Mouse (Mus musculus) midbrain, embryonic 16.5 days (tissue): ENCODE data around the gene Atg16l2. TPM values are rescaled to one million over a fixed set of nuclear protein-coding genes. Genes with fewer than 3 reads are reported as not detected.

Experiments used
- ATAC-seq: fragments of 200-750 bp; cut with Nextera tagmentation; 2 replicates; pipeline ENCODE4 v1.8.0; 2017; ENCODE audit warnings: moderate TSS enrichment
- H3K27ac ChIP-seq: fragments of 300-500 bp; sonication (generic); 2 replicates; pipeline ENCODE4 v1.5.1; 2014; ENCODE audit warnings: mild to moderate bottlenecking, low read length, mixed read lengths
- H3K27me3 ChIP-seq: fragments of 300-500 bp; sonication (generic); 2 replicates; pipeline ENCODE4 v1.6.1; 2014; ENCODE audit warnings: low read depth, low read length, mixed read lengths; ENCODE audit not compliant: control insufficient read depth, insufficient read depth
- H3K36me3 ChIP-seq: fragments of 300-500 bp; sonication (generic); 2 replicates; pipeline ENCODE4 v1.6.1; 2014; ENCODE audit warnings: mild to moderate bottlenecking, low read length, moderate library complexity, mixed read lengths; ENCODE audit not compliant: control insufficient read depth, insufficient read depth
- H3K4me1 ChIP-seq: fragments of 300-500 bp; sonication (generic); 2 replicates; pipeline ENCODE4 v1.6.1; 2014; ENCODE audit warnings: mild to moderate bottlenecking, low read length, mixed read lengths; ENCODE audit not compliant: control insufficient read depth, insufficient read depth
- H3K4me2 ChIP-seq: fragments of 300-500 bp; sonication (generic); 2 replicates; pipeline ENCODE4 v1.6.1; 2014; ENCODE audit warnings: mild to moderate bottlenecking, low read length, mixed read lengths
- H3K4me3 ChIP-seq: fragments of 300-500 bp; sonication (generic); 2 replicates; pipeline ENCODE4 v1.5.1; 2014; ENCODE audit warnings: low read depth, mild to moderate bottlenecking, low read length, moderate library complexity, mixed read lengths
- H3K9ac ChIP-seq: fragments of 300-500 bp; sonication (generic); 2 replicates; pipeline ENCODE4 v1.6.1; 2014; ENCODE audit warnings: low read depth, low read length, mixed read lengths
- H3K9me3 ChIP-seq: fragments of 300-500 bp; sonication (generic); replicated peaks from 2 replicates; pipeline ENCODE4 v1.6.1; 2014; ENCODE audit warnings: mild to moderate bottlenecking, low read length, mixed read lengths; ENCODE audit not compliant: control insufficient read depth, poor library complexity, severe bottlenecking
- WGBS: fragments of 180-500 bp; shearing (Covaris S2); extraction: QIAGEN DNeasy Blood & Tissue Kit; methylation state at CpG from one replicate; pipeline ENCODE4 v1.1.7; 2014; 5-methylcytosine and 5-hydroxymethylcytosine counted together
- polyA plus RNA-seq: library from polyadenylated mRNA; unstranded; fragments of >200 nt; fragmentation: Nextera tagmentation; extraction: Ambion mirVana; gene quantifications from 2 replicates; pipeline ENCODE4 v1.2.1, GENCODE M21; 2015

Atg16l2 gene
- polyA plus RNA-seq, 1 experiment from 2014 or later: 36.3 TPM

DNA sequence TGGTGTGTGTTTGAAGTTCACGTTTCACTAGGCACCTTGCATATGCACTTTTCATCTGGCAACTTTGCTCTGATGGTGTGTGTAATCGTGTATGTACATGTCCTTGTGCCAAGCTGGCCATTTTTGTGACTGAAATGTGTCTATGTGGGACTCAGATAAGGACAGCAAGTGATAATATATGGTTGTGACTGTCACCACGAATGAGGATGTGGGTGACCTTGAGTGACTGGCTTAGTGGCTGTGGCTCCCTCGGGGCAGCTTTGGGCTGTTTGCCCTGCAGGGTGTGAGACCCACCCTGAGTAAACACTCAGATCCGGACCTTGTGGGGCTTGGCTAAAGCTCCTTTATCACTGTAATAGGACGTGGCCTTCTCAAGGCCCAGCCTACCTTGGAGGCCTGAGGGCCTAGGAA is 14.5 kb upstream of the Atg16l2 start:
- Histone ChIP-seq H3K4me1 (peaks cover 8% of the 10 kb centered on the region), H3K4me2 (no peak overlapping the region), H3K27ac (no peak overlapping the region), H3K4me3 (no peak overlapping the region), H3K9me3 (no peaks in the 10 kb centered on the region), H3K9ac (no peak overlapping the region), H3K36me3 (no peaks in the 10 kb centered on the region), H3K27me3 (no peaks in the 10 kb centered on the region)
- 77% methylated on average over 6 of the region's 6 CpGs for WGBS
- ATAC-seq: no peak

DNA sequence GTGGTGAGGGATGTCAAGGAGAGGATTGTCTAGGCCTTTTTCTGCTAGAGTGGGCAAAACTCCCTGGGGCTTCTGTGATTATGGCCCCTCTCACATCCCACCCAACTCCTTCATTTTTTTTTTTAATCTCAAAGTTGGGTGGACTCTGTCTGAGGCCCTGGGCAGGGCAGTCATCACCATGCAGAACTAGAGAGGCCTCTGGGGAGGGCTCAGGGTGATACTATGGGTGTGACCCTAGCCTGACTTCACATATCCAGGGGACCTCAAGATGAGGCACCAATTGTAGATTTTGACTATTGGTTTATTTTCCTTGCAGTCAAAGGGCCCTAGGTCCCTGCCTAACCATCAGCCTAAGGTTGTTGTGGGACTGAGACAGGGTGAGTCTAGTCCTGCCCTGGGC is 13.6 kb upstream of the Atg16l2 start:
- Histone ChIP-seq H3K9ac (no peak overlapping the region), H3K4me2 (no peak overlapping the region), H3K27ac (no peak overlapping the region), H3K9me3 (no peaks in the 10 kb centered on the region), H3K27me3 (no peaks in the 10 kb centered on the region), H3K4me3 (no peak overlapping the region), H3K4me1 (peaks cover 11% of the 10 kb centered on the region), H3K36me3 (no peaks in the 10 kb centered on the region)
- no peak for ATAC-seq

DNA sequence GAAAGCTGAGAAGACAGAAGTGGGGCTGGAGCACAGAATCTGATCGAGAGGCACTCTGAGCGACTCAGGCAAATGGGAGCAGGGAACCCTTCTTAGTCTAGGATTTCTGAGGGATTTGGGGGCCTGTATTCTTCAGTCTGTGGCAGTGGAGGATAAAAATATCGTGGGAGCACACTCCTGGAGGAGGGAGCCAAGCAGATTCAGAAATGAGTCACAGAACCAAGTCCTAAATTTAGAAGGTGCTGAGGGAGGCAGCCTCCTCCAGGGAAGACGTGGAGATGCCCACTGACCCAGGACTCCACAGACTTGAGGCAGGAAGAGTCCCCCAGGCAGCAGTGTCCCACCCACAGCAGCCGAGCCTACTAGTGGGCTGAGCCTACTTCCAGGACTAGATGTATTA is 12.3 kb upstream of the Atg16l2 start:
- H3K9me3 ChIP-seq: no peaks in the 10 kb centered on the region
- no peak overlapping the region for H3K9ac ChIP-seq
- no peaks in the 10 kb centered on the region for H3K36me3 ChIP-seq
- H3K4me1 ChIP-seq: peaks cover 9% of the 10 kb centered on the region; the same call in 1 of the 2 replicates
- WGBS: 63% methylated on average over 5 of the region's 5 CpGs
- no peak overlapping the region for H3K4me3 ChIP-seq
- no peak overlapping the region for H3K4me2 ChIP-seq
- H3K27me3 ChIP-seq: no peaks in the 10 kb centered on the region
- no peak overlapping the region for H3K27ac ChIP-seq
- no peak for ATAC-seq

DNA sequence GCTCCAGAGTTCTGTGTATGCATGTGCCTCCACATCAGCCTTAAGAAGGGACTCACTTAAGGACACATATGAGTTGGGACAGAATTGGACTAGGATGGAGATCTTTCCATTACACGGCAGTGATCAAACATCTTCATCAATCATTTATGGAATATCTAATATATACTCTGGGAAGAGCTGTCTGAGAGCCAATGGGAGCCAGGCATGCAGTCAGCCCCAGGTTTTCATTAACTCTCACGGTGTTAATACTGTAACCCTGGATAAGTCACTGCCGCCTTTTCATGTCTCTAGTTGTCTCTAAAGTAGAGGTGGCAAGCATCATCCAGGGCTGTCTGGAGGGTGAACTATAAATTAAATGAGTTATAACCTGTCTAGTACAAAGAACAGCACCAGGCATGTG is 11.0 kb upstream of the Atg16l2 start:
- WGBS: 74% methylated on average over 3 of the region's 3 CpGs

DNA sequence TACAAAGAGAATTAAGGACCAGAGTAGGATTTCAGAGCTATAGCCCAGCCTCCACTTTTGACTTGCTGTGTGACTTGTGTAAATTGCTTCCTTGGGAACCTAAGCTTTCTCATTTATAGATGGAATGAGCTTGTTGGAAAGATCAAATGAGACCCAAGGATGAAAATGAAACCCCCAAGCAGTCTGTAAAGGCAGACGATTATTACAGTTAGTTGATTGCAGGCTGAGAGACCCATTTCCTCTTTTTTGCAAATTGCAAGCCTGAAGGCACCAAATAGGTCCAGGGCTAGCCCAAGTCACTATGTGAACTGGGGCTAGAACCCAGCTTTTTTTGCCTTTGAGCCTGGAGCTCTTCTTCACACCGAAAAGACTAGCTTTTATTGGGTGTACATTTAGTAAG is 9.0 kb upstream of the Atg16l2 start:
- H3K9me3 ChIP-seq: no peaks in the 10 kb centered on the region
- peak overlapping the region; percentile 91 for H3K27ac ChIP-seq
- no peaks in the 10 kb centered on the region for H3K36me3 ChIP-seq
- H3K4me2 ChIP-seq: peak overlapping the region; percentile 63
- peak overlapping the region; percentile 73 for H3K4me3 ChIP-seq
- no peaks in the 10 kb centered on the region for H3K27me3 ChIP-seq
- no peak; the same call in 1 of the 2 replicates for ATAC-seq
- no peak overlapping the region for H3K9ac ChIP-seq
- H3K4me1 ChIP-seq: peaks cover 9% of the 10 kb centered on the region; the same call in 1 of the 2 replicates
- 39% methylated on average over 2 of the region's 2 CpGs for WGBS

More for the DNA sequence above, 11.0 kb upstream of the Atg16l2 start:
- Histone ChIP-seq H3K4me2 (no peak overlapping the region), H3K4me1 (peaks cover 9% of the 10 kb centered on the region; the same call in 1 of the 2 replicates), H3K9me3 (no peaks in the 10 kb centered on the region), H3K27ac (no peak overlapping the region), H3K27me3 (no peaks in the 10 kb centered on the region), H3K9ac (no peak overlapping the region), H3K36me3 (no peaks in the 10 kb centered on the region), H3K4me3 (no peak overlapping the region)
- no peak for ATAC-seq

DNA sequence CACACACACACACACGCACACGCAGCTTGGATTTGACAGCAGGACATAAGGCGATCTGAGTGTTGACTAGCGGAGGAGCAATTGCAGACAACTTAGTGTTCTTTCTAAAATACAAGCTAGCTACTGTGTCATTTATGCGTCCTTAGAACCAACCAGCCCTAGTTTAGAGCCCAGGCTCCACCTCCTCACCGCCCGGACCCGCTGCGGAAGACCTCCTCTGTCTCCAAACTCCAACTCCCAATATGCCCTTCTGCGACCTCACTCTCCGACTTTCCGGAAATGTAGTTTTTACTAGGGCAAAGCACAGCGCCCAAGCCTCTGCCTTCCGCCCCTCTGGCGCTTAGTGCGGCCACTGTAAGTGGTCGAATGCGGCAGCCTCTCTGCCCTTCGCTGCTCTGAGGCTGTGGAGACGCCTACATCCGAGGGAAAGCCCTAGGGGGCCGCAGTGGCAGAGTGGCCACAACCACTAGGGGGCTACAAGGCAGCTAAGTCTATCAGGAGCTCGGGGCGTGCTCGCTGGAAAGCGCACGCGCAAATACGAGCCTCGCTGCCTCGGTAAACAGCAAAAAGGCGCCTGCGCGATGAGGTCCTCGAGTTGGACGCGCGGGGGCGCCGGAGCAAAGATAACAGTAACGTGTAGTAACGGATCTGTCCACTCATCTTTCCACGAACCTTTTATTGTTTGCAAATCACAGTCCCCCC is 8.4 kb upstream of the Atg16l2 start:
- Histone ChIP-seq H3K27me3 (no peaks in the 10 kb centered on the region), H3K4me1 (peaks cover 9% of the 10 kb centered on the region; the same call in 1 of the 2 replicates), H3K36me3 (no peaks in the 10 kb centered on the region), H3K4me3 (peak overlapping the region; percentile 73), H3K9ac (peak overlapping the region; percentile 77), H3K9me3 (no peaks in the 10 kb centered on the region), H3K27ac (peak overlapping the region; percentile 91), H3K4me2 (peak overlapping the region; percentile 63)
- peak; percentile 95 for ATAC-seq
- WGBS: under 1% methylated on average over 43 of the region's 43 CpGs

DNA sequence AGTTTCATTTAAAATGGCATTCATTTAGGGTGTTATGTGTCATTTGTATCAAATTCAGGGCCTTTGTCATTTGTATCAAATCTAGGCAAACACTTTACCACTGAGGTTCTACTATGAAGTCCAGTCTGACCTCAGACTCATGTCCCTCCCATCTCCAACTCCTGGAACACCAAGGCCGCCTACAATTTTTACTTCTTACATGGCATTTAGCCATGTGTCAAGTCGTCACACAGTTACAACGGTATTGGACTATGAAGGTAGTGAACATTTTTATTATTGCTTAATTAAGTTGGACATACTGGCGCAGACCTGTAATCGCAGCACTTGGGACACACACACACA is 7.9 kb upstream of the Atg16l2 start:
- Histone ChIP-seq H3K9me3 (no peaks in the 10 kb centered on the region), H3K4me3 (peak overlapping the region; percentile 73), H3K9ac (peak overlapping the region; percentile 77), H3K4me1 (peaks cover 9% of the 10 kb centered on the region; the same call in 1 of the 2 replicates), H3K27me3 (no peaks in the 10 kb centered on the region), H3K27ac (peak overlapping the region; percentile 91), H3K4me2 (peak overlapping the region; percentile 63), H3K36me3 (no peaks in the 10 kb centered on the region)
- ATAC-seq: no peak
- WGBS: 24% methylated on average over 5 of the region's 5 CpGs

DNA sequence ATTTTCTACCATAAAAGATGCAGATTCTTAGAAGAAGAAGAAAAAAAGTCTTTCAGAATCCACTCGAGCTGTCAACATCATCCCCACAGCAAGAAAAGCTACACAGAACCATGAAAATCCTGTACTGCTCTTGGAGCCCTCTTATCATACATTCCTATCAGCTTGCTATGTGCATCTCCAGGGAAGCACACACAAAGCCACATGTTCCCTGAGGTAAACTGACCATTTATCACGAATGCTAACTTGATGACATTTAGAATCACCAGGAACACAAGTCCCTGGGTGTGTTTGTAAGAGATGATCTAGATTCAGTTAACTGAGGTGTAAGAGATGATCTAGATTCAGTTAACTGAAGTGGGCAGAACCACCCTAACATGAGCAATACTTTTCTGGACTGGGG is 4.8 kb upstream of the Atg16l2 start:
- H3K27me3 ChIP-seq: no peaks in the 10 kb centered on the region
- H3K9me3 ChIP-seq: no peaks in the 10 kb centered on the region
- no peaks in the 10 kb centered on the region for H3K36me3 ChIP-seq
- H3K4me3 ChIP-seq: no peak overlapping the region
- no peak overlapping the region for H3K9ac ChIP-seq
- H3K4me2 ChIP-seq: no peak overlapping the region
- ATAC-seq: no peak
- 50% methylated on average over 2 of the region's 2 CpGs for WGBS
- peaks cover 12% of the 10 kb centered on the region; the same call in 1 of the 2 replicates for H3K4me1 ChIP-seq
- no peak overlapping the region for H3K27ac ChIP-seq

DNA sequence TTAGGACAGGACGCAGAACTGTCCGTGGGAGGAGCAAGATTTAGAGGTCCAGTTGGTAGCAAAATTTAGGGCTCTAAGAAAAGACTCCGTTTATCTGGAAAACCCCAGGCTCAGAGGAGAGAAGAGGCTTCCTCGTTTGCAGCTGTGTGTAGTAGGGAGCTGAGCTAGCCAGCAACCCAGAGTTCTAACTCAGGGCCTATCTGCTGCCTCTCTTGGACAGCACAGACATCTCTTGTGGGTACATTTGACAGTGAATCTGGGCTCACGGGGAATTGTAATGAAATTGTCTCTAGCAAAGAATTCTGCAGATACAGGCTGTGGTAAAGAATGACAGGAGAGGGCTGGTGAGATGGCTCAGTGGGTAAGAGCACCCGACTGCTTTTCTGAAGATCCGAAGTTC is 640 bp upstream of the Atg16l2 start:
- WGBS: 18% methylated on average over 7 of the region's 7 CpGs
- Histone ChIP-seq H3K4me1 (peaks cover 10% of the 10 kb centered on the region; the same call in 1 of the 2 replicates), H3K9ac (peak overlapping the region; percentile 72), H3K9me3 (no peaks in the 10 kb centered on the region), H3K4me3 (peak overlapping the region; percentile 65), H3K4me2 (peak overlapping the region; percentile 87), H3K36me3 (no peaks in the 10 kb centered on the region), H3K27ac (no peak overlapping the region), H3K27me3 (peaks cover 6% of the 10 kb centered on the region; the same call in 1 of the 2 replicates)
- no peak; the same call in 1 of the 2 replicates for ATAC-seq
